Mouse (Mus musculus) lung, postnatal 0 days (tissue): ENCODE measurements around the gene Anks1. TPM values are rescaled to one million over a fixed set of nuclear protein-coding genes. Genes with fewer than 3 reads are reported as not detected.

Experiments
- ATAC-seq: fragments of 200-750 bp; cut with Nextera tagmentation; 2 replicates; pipeline ENCODE4 v1.8.0; 2017; ENCODE audit warnings: moderate library complexity
- DNase-seq: peaks from one replicate; pipeline ENCODE4 v3.0.0-alpha.2; 2016; ENCODE audit warnings: low spot score
- H3K27ac ChIP-seq: fragments of 300-500 bp; sonication (generic); 2 replicates; pipeline ENCODE4 v1.5.1; 2014; ENCODE audit warnings: antibody characterized with exemption, mild to moderate bottlenecking, low read length, mixed read lengths
- H3K27me3 ChIP-seq: fragments of 300-500 bp; sonication (generic); replicated peaks from 2 replicates; pipeline ENCODE4 v1.6.1; 2014; ENCODE audit warnings: low read length, mixed read lengths; ENCODE audit not compliant: insufficient read depth
- H3K36me3 ChIP-seq: fragments of 300-500 bp; sonication (generic); 2 replicates; pipeline ENCODE4 v1.6.1; 2014; ENCODE audit warnings: low read length, mixed read lengths; ENCODE audit not compliant: insufficient read depth
- H3K4me1 ChIP-seq: fragments of 300-500 bp; sonication (generic); 2 replicates; pipeline ENCODE4 v1.6.1; 2014; ENCODE audit warnings: antibody characterized with exemption, low read depth, low read length, mixed read lengths; ENCODE audit not compliant: insufficient read depth
- H3K4me2 ChIP-seq: fragments of 300-500 bp; sonication (generic); replicated peaks from 2 replicates; pipeline ENCODE4 v1.6.1; 2014; ENCODE audit warnings: low read depth, mild to moderate bottlenecking, low read length, moderate library complexity, mixed read lengths
- H3K4me3 ChIP-seq: fragments of 300-500 bp; sonication (generic); 2 replicates; pipeline ENCODE4 v1.5.1; 2014; ENCODE audit warnings: low read depth, low read length
- H3K9ac ChIP-seq: fragments of 300-500 bp; sonication (generic); replicated peaks from 2 replicates; pipeline ENCODE4 v1.6.1; 2014; ENCODE audit warnings: low read depth, mild to moderate bottlenecking
- H3K9me3 ChIP-seq: fragments of 300-500 bp; sonication (generic); 2 replicates; pipeline ENCODE4 v1.6.1; 2016; ENCODE audit warnings: low read length, mixed read lengths
- CTCF ChIP-seq: IDR thresholded peaks from 2 replicates; pipeline ENCODE4 v1.5.1; 2016; ENCODE audit warnings: antibody characterized with exemption, mild to moderate bottlenecking
- EP300 ChIP-seq: IDR thresholded peaks from 2 replicates; pipeline ENCODE4 v1.6.1; 2016; ENCODE audit warnings: antibody characterized with exemption, mild to moderate bottlenecking, control low read depth
- WGBS: fragments of 180-500 bp; shearing (Covaris S2); extraction: QIAGEN DNeasy Blood & Tissue Kit; methylation state at CpG from one replicate; pipeline ENCODE4 v1.1.7; 2014; 5-methylcytosine and 5-hydroxymethylcytosine counted together
- polyA plus RNA-seq: library from polyadenylated mRNA; unstranded; fragments of >200 nt; fragmentation: Nextera tagmentation; extraction: Ambion mirVana; gene quantifications from 2 replicates; pipeline ENCODE4 v1.2.1, GENCODE M21; 2015

Gene Anks1
- polyA plus RNA-seq, 1 experiment from 2014 or later, result 25.4 TPM

DNA sequence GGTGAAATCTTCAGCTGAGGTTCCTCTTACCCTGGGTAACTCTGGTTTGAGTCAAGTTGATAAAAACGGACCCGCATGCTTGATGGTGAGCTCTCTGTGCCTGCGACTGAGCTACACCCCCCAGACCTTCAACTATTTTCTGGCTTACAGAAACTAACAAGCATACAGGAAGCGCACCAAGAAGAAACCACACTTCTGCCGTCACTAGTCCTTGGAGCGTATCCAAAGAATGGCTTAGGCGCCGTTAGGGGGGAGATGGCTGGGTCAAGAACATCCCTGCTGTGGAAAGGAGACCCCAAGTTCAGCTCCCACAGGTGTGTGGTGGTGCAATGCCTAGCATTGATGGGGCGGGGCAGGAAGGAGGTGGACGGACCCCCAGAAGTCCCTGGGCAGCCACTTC, 187.3 kb downstream of the Anks1 start:
- no peak overlapping the region for H3K4me3 ChIP-seq
- DNase-seq, result no peak
- no peaks in the 10 kb centered on the region for H3K9me3 ChIP-seq
- H3K4me2 ChIP-seq, result no peak overlapping the region
- H3K27ac ChIP-seq, result no peak overlapping the region
- no peak for ATAC-seq
- H3K4me1 ChIP-seq, result no peaks in the 10 kb centered on the region
- no peaks in the 10 kb centered on the region for H3K36me3 ChIP-seq
- WGBS, result 62% methylated on average over 10 of the region's 10 CpGs
- TF ChIP-seq CTCF (no peak), EP300 (no peak)
- H3K27me3 ChIP-seq, result no peaks in the 10 kb centered on the region
- no peak overlapping the region for H3K9ac ChIP-seq

DNA sequence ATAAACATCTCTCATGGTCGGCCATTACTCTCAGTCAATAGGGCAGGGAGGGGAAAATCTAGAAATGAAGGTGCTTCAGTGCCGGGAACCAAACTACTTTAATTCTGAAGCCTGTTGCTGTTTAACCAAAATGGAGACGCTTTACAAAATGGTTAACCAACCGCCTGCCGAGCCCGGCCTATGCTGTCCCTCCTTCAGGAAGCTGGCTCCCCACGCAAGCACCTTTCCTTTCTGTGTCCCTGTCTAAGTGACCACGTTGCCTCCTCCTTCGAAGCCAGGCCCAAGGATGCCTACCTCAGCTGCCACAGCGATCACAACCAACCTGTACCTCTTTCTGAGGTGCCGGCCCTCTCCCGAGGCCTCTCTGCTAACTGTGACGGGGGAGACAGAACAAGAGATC, 188.2 kb downstream of the Anks1 start:
- Histone ChIP-seq H3K4me2 (no peak overlapping the region), H3K36me3 (no peaks in the 10 kb centered on the region), H3K4me1 (no peaks in the 10 kb centered on the region), H3K9me3 (no peaks in the 10 kb centered on the region), H3K27me3 (no peaks in the 10 kb centered on the region), H3K4me3 (no peak overlapping the region), H3K27ac (no peak overlapping the region), H3K9ac (no peak overlapping the region)
- DNase-seq (no peak), ATAC-seq (no peak)
- WGBS, result 78% methylated on average over 13 of the region's 13 CpGs
- TF ChIP-seq CTCF (no peak), EP300 (no peak)

DNA sequence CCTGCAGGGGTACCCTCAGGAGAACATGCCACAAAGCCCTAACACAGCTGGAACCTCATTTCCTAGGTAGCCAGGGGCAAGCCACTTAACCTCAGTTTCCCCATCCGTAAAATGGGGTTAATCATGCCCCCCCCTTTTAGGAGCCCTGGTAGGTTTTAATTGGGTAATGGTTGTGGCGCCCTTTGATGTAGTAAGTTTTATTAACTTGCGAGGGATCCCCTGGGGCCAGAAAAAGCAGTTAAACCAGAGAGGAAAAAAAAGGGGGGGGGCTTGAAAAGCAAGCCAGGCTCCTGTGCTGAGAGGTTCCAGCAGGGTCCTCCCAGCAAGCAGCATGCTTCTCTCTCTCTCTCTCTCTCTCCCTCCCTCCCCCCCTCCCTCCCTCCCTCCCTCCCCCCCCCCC, 190.0 kb downstream of the Anks1 start:
- H3K9me3 ChIP-seq, result no peaks in the 10 kb centered on the region
- no peaks in the 10 kb centered on the region for H3K4me1 ChIP-seq
- H3K27me3 ChIP-seq, result no peaks in the 10 kb centered on the region
- WGBS, result 60% methylated on average over 3 of the region's 3 CpGs
- no peak overlapping the region for H3K4me3 ChIP-seq
- H3K4me2 ChIP-seq, result no peak overlapping the region
- no peaks in the 10 kb centered on the region for H3K36me3 ChIP-seq
- no peak overlapping the region for H3K9ac ChIP-seq
- H3K27ac ChIP-seq, result no peak overlapping the region
- TF ChIP-seq CTCF, result no peak
- no peak for TF ChIP-seq EP300
- ATAC-seq (no peak), DNase-seq (no peak)

DNA sequence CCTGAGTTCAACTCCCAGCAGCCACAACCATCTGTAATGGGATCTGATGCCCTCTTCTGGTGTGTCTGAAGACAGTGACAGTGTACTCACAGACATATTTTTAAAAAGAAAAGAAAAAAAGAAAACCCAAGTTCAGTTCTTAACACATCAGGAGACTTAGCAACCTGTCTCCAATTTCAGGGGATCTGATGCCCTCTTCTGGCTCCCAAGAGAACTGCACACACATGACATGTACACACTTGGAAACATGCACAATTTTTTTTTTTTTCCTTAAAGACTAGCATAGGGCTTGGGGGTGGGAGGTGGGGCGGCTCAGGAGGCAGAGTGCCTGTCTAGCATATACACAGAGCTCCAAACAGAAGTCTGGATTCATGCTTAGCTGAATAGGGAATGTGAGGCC, 191.6 kb downstream of the Anks1 start:
- H3K9me3 ChIP-seq, result no peaks in the 10 kb centered on the region
- no peak for DNase-seq
- H3K4me3 ChIP-seq, result no peak overlapping the region
- H3K27me3 ChIP-seq, result no peaks in the 10 kb centered on the region
- no peak for ATAC-seq
- no peaks in the 10 kb centered on the region for H3K36me3 ChIP-seq
- no peak for TF ChIP-seq EP300
- peak; percentile 39 for TF ChIP-seq CTCF
- WGBS, result 96% methylated on average over 1 of the region's 1 CpGs
- no peak overlapping the region for H3K9ac ChIP-seq
- H3K4me1 ChIP-seq, result no peaks in the 10 kb centered on the region
- no peak overlapping the region for H3K27ac ChIP-seq
- no peak overlapping the region for H3K4me2 ChIP-seq

DNA sequence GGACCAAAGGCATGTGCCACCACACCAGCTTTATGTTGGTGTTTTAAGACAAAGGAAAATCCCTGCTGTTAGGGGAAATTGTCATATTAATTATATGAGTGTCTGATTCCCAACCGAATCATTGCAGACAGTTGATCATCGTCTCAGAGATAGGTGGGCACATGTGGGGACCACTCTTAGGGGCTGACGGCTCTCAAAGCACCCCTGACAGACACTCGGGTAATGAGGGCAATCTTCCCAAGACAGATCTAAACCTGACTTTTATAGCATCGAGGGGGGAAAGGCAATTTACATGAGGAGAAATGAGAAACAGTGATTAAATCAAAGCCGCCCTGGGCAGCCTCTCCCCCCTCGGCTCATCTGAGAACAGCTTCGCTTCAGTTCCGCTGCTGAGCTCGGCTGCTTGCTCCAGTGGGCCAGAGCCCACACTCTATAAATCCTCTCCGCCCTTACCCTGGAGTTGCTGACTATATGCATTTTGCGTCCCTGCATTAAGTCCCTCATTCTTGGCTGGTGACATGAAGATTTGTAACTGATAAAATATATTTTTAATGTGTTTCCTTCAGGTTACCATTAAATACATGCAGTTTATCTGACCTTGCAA, 192.3 kb downstream of the Anks1 start:
- H3K27ac ChIP-seq, result no peak overlapping the region

DNA sequence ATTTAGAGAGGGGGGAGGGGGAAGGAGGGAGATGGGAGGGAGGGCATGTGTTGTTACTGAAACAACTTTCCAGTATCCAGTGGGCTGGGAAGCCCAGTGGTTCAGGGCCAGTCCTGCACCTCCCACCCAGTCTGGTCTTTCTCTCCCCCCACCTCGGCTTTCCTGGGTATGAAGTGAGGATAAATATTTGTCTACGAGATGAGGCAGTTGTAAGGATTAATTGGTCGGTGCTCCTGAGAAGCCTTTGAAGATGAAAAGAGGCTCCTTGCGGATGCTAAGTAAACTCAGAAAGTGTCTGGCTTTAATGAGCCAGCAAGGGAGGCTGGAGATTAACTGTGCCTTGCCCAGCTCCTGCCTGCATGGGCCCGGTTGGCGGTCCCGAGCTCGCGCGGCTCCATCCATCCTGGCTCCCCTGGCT, 192.8 kb downstream of the Anks1 start:
- ATAC-seq (no peak), DNase-seq (no peak)
- Histone ChIP-seq H3K27me3 (no peaks in the 10 kb centered on the region), H3K4me2 (no peak overlapping the region), H3K36me3 (no peaks in the 10 kb centered on the region), H3K4me3 (no peak overlapping the region), H3K9me3 (no peaks in the 10 kb centered on the region), H3K27ac (no peak overlapping the region), H3K4me1 (no peaks in the 10 kb centered on the region), H3K9ac (no peak overlapping the region)
- TF ChIP-seq CTCF (no peak), EP300 (no peak)
- WGBS, result 12% methylated on average over 10 of the region's 10 CpGs

More for the DNA sequence above, 192.3 kb downstream of the Anks1 start:
- no peak for DNase-seq
- WGBS, result 39% methylated on average over 12 of the region's 12 CpGs
- Histone ChIP-seq H3K27me3 (no peaks in the 10 kb centered on the region), H3K4me3 (no peak overlapping the region), H3K4me1 (no peaks in the 10 kb centered on the region), H3K36me3 (no peaks in the 10 kb centered on the region), H3K9me3 (no peaks in the 10 kb centered on the region), H3K4me2 (no peak overlapping the region), H3K9ac (no peak overlapping the region)
- TF ChIP-seq EP300 (no peak), CTCF (no peak)
- no peak for ATAC-seq

DNA sequence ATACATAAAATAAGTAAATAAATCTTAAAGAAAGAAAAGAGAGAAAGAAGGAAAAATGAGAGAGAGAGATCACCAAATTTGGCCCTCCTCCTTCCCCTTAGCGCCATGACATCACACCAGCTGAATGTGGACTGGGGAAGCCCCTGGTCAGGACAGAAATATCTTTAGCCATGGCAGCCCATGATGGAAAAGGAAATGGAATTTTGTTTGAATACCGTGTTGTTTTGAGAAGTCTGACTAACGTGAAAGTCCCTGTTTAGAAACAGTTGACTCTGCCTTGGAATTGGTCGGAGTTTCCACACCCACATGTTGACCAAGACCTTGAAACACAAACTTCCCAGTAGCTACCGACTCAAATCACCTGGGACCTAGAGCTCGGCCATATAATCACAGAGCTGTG, 195.3 kb downstream of the Anks1 start:
- H3K36me3 ChIP-seq, result no peaks in the 10 kb centered on the region
- 61% methylated on average over 6 of the region's 6 CpGs for WGBS
- DNase-seq (no peak), ATAC-seq (no peak)
- no peak for TF ChIP-seq EP300
- no peak for TF ChIP-seq CTCF
- no peak overlapping the region for H3K9ac ChIP-seq
- no peak overlapping the region for H3K4me2 ChIP-seq
- H3K4me1 ChIP-seq, result no peaks in the 10 kb centered on the region
- H3K27me3 ChIP-seq, result no peaks in the 10 kb centered on the region
- H3K9me3 ChIP-seq, result no peaks in the 10 kb centered on the region
- H3K27ac ChIP-seq, result no peak overlapping the region
- H3K4me3 ChIP-seq, result no peak overlapping the region
